Mouse (Mus musculus) MEL (cell line): ENCODE results near the gene Tssk2. TPM values are rescaled to one million over a fixed set of nuclear protein-coding genes. Genes with fewer than 3 reads are reported as not detected.

Experiments
- DNase-seq: peaks from one replicate; pipeline ENCODE4 v3.0.0; 2011; ENCODE audit warnings: low read depth, low spot score
- H3K27ac ChIP-seq: 2 replicates; pipeline ENCODE4 v1.5.1; 2012; ENCODE audit warnings: low read depth, mild to moderate bottlenecking, control low read depth, low read length, moderate library complexity; ENCODE audit not compliant: control insufficient read depth
- H3K27me3 ChIP-seq, 2 experiments: fragments of 150-350 bp in 1 of 2; sonication (generic) in 1 of 2; 2 replicates each; pipeline ENCODE4 v1.6.1; 2012; ENCODE audit warnings: low read length in 2 of 2, mild to moderate bottlenecking in 2 of 2, improper control_type of control experiment in 1 of 2, moderate library complexity in 1 of 2; ENCODE audit not compliant: insufficient read depth in 2 of 2, control insufficient read depth in 1 of 2
- H3K36me3 ChIP-seq, 2 experiments: 2 replicates each; pipeline ENCODE4 v1.6.1; 2012 to 2014; ENCODE audit warnings: low read length in 2 of 2, improper control_type of control experiment in 1 of 2, inconsistent platforms in 1 of 2, mild to moderate bottlenecking in 1 of 2; ENCODE audit not compliant: insufficient read depth in 2 of 2, control insufficient read depth in 1 of 2
- H3K4me1 ChIP-seq, 2 experiments: fragments of 150-350 bp in 1 of 2; sonication (generic) in 1 of 2; 2 replicates each; pipeline ENCODE4 v1.6.1; 2012; ENCODE audit warnings: low read length in 2 of 2, improper control_type of control experiment in 1 of 2, mild to moderate bottlenecking in 1 of 2; ENCODE audit not compliant: insufficient read depth in 2 of 2, control insufficient read depth in 1 of 2
- H3K4me3 ChIP-seq, 2 experiments: fragments of 150-350 bp in 1 of 2; sonication (generic) in 1 of 2; 2 replicates each; pipeline ENCODE4 v1.5.1; 2012; ENCODE audit warnings: low read depth in 2 of 2, low read length in 2 of 2, mild to moderate bottlenecking in 2 of 2, moderate library complexity in 2 of 2, control low read depth in 1 of 2, improper control_type of control experiment in 1 of 2; ENCODE audit not compliant: control insufficient read depth in 1 of 2, insufficient read depth in 1 of 2
- H3K79me2 ChIP-seq: 2 replicates; pipeline ENCODE4 v1.6.1; 2012; ENCODE audit warnings: mild to moderate bottlenecking, low read length, moderate library complexity; ENCODE audit not compliant: control insufficient read depth, poor library complexity, insufficient read depth
- H3K9ac ChIP-seq: 2 replicates; pipeline ENCODE4 v1.6.1; 2012; ENCODE audit warnings: low read depth, mild to moderate bottlenecking, control low read depth, low read length, moderate library complexity; ENCODE audit not compliant: control insufficient read depth, poor library complexity, severe bottlenecking
- H3K9me3 ChIP-seq: fragments of 150-350 bp; sonication (generic); replicated peaks from 2 replicates; pipeline ENCODE4 v1.6.1; 2012; ENCODE audit warnings: mild to moderate bottlenecking, low read length, improper control_type of control experiment, moderate library complexity; ENCODE audit not compliant: insufficient read depth
- GATA1 ChIP-seq: IDR thresholded peaks from 2 replicates; pipeline ENCODE4 v1.6.1; 2011; ENCODE audit warnings: low read depth, low read length, improper control_type of control experiment
- ZKSCAN1 ChIP-seq: IDR thresholded peaks from 2 replicates; pipeline ENCODE4 v1.6.1; 2012; ENCODE audit warnings: low read depth, mild to moderate bottlenecking, inconsistent platforms, low read length, improper control_type of control experiment, moderate library complexity
- polyA plus RNA-seq, 2 experiments: library from polyadenylated mRNA; stranded (reverse) in 1 of 2; unstranded in 1 of 2; fragments of >175 nt in 1 of 2; fragments of >200 nt in 1 of 2; gene quantifications; 2 replicates each; pipeline versions ENCODE4 v1.2.1 to v1.2.4; 2012; ENCODE audit warnings: low replicate concordance in 2 of 2, low read depth in 1 of 2; ENCODE audit not compliant: insufficient read length in 2 of 2, insufficient read depth in 1 of 2, missing spikeins in 1 of 2
- total RNA-seq: library from RNA; depleted of rRNA; stranded (reverse); fragments of 300-350 nt; gene quantifications from 2 replicates; pipeline ENCODE4 v1.2.3, GENCODE M21; 2012; rRNA removed

Tssk2 gene
- total and polyA plus RNA-seq, 3 experiments = 0.24 TPM; not detected in 2

DNA sequence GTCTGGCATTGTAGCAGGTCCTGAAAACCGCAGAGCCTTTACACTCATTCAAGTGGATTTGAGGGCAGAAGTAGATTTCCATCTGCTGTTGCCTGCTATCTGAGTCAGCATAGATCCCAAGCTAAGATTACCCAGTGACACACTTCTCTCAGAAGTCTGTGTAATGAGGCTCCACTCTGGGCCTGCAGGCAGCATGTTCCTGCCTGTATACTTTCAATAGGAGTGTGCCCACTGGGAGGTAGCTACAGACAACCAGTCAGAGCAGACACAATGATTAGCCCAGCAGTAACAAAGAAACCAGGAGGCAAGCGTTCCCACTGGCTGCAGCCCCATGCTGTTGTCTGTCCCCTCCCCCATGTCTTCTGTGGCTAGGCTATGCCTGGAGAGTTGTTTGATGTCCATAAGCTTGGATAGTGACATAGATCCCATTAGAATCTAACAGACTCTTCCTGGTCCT lies 51.0 kb downstream of the Tssk2 start:
- no peak for DNase-seq
- Histone ChIP-seq H3K4me3 (no peak overlapping the region), H3K9me3 (no peaks in the 10 kb centered on the region), H3K36me3 (peaks cover 3 to 4% of the 10 kb centered on the region in 2 experiments), H3K79me2 (no peaks in the 10 kb centered on the region), H3K9ac (no peak overlapping the region), H3K27ac (no peak overlapping the region), H3K4me1 (peaks cover 5 to 11% of the 10 kb centered on the region in 2 experiments; a peak in 3 of 4 replicates), H3K27me3 (no peaks in the 10 kb centered on the region)
- peak; percentile 54 for TF ChIP-seq GATA1
- TF ChIP-seq ZKSCAN1 = no peak

Other genes starting within 250 kb of the Tssk2 start
- 25.9 and 27.6 TPM in 2 replicates for gene Med15, start 165.7 kb upstream of the Tssk2 start, total RNA-seq
- 10 to 100 TPM in 1 of 2 experiments, not detected in 1; 62.0 TPM for gene Med15, start 165.7 kb upstream of the Tssk2 start, polyA plus RNA-seq
- gene Klhl22, start 139.0 kb upstream of the Tssk2 start, total RNA-seq = 93.6 and 97.0 TPM in 2 replicates
- 100 to 1,000 TPM in 1 of 2 experiments, 10 to 100 TPM in 1; 82.4 to 191 TPM for gene Klhl22, start 139.0 kb upstream of the Tssk2 start, polyA plus RNA-seq
- 0.62 TPM in 2 replicates for gene Scarf2, start 101.4 kb upstream of the Tssk2 start, total RNA-seq
- gene Scarf2, start 101.4 kb upstream of the Tssk2 start, polyA plus RNA-seq = 1 to 10 TPM in 1 of 2 experiments, not detected in 1; 1.2 TPM
- gene B830017H08Rik, start 65.5 kb upstream of the Tssk2 start, total RNA-seq = not detected in 2 replicates
- gene B830017H08Rik, start 65.5 kb upstream of the Tssk2 start, polyA plus RNA-seq = under 1 TPM in 1 of 2 experiments, not detected in 1; 0.06 TPM
- gene Car15, start 60.3 kb upstream of the Tssk2 start, total RNA-seq = 2.0 and 2.4 TPM in 2 replicates
- gene Car15, start 60.3 kb upstream of the Tssk2 start, polyA plus RNA-seq = 1 to 10 TPM in 1 of 2 experiments, not detected in 1; 3.6 TPM
- 0.16 and 0.35 TPM in 2 replicates for gene Gm20518, start 7.0 kb upstream of the Tssk2 start, total RNA-seq
- under 1 TPM in 1 of 2 experiments, not detected in 1; 0.53 TPM for gene Gm20518, start 7.0 kb upstream of the Tssk2 start, polyA plus RNA-seq
- gene Tssk1, start 4.4 kb upstream of the Tssk2 start, total RNA-seq = 0.04 TPM in 1 of 2 replicates, not detected in the other
- under 1 TPM in 1 of 2 experiments, not detected in 1; 0.36 TPM for gene Tssk1, start 4.4 kb upstream of the Tssk2 start, polyA plus RNA-seq
- 35.1 and 37.1 TPM in 2 replicates for gene Dgcr2, start 75 bp upstream of the Tssk2 start, total RNA-seq
- gene Dgcr2, start 75 bp upstream of the Tssk2 start, polyA plus RNA-seq = 10 to 100 TPM in 1 of 2 experiments, not detected in 1; 53.7 TPM
- 18.5 and 21.7 TPM in 2 replicates for gene Ess2, start 12.7 kb downstream of the Tssk2 start, total RNA-seq
- gene Ess2, start 12.7 kb downstream of the Tssk2 start, polyA plus RNA-seq = 10 to 100 TPM in 1 of 2 experiments, not detected in 1; 26.8 TPM
- not detected in 2 replicates for gene Gsc2, start 16.4 kb downstream of the Tssk2 start, total RNA-seq
- gene Gsc2, start 16.4 kb downstream of the Tssk2 start, polyA plus RNA-seq = not detected
- 102 and 114 TPM in 2 replicates for gene Slc25a1, start 29.6 kb downstream of the Tssk2 start, total RNA-seq
- gene Slc25a1, start 29.6 kb downstream of the Tssk2 start, polyA plus RNA-seq = 100 to 1,000 TPM in 1 of 2 experiments, not detected in 1; 184 TPM
- not detected in 2 replicates for gene Vpreb2, start 81.8 kb downstream of the Tssk2 start, total RNA-seq
- not detected for gene Vpreb2, start 81.8 kb downstream of the Tssk2 start, polyA plus RNA-seq
- 64.1 and 66.8 TPM in 2 replicates for gene Dgcr6, start 154.2 kb downstream of the Tssk2 start, total RNA-seq
- gene Dgcr6, start 154.2 kb downstream of the Tssk2 start, polyA plus RNA-seq = 100 to 1,000 TPM in 1 of 2 experiments, not detected in 1; 133 TPM
- gene Prodh, start 191.6 kb downstream of the Tssk2 start, total RNA-seq = 40.2 and 43.3 TPM in 2 replicates
- 10 to 100 TPM in 1 of 2 experiments, not detected in 1; 53.6 TPM for gene Prodh, start 191.6 kb downstream of the Tssk2 start, polyA plus RNA-seq
- gene Rtn4r, start 229.0 kb downstream of the Tssk2 start, total RNA-seq = 0.10 TPM in 1 of 2 replicates, not detected in the other
- under 1 TPM in 1 of 2 experiments, not detected in 1; 0.04 TPM for gene Rtn4r, start 229.0 kb downstream of the Tssk2 start, polyA plus RNA-seq